ENCODE assay signal across 24 mouse cellular contexts in genomic region chr3:38009168-38009567, GRCm38 (mm10).
DNase-seq lines count a peak whose midpoint lies in the region; ATAC-seq and TF ChIP-seq lines count a peak whose summit lies in the region.
"Had no signal": no experiment of that assay in that cellular context is flagged by ENCODE, and none has a peak within 500 bp of the region (broad histone marks: within the 10 kb centered on the region; RNA-seq: fewer than 3 reads in every experiment).

No protein-coding gene starts in this region.

- no peak overlapping the region for H3K4me2 ChIP-seq in limb, embryonic 13.5 days (replicated peaks)
- no peak overlapping the region for H3K4me2 ChIP-seq in limb, embryonic 14.5 days (replicated peaks; ENCODE audit: low read depth, low read length, severe bottlenecking)
- H3K4me2 ChIP-seq: forebrain, embryonic 12.5 days; liver, embryonic 11.5 days; lung, embryonic 15.5 days; midbrain, embryonic 13.5 days had no signal

- peak; percentile 69 for ATAC-seq in limb, embryonic 13.5 days (ENCODE audit: low FRiP score, low read depth)
- ATAC-seq in limb, embryonic 14.5 days (ENCODE audit: low FRiP score, low read depth), result peak; percentile 41; the same call in 1 of the 2 replicates
- ATAC-seq: midbrain, embryonic 13.5 days; Patski had no signal

- H3K4me1 ChIP-seq in limb, embryonic 13.5 days, result peaks cover 16% of the 10 kb centered on the region
- peaks cover 10% of the 10 kb centered on the region for H3K4me1 ChIP-seq in limb, embryonic 10.5 days
- H3K4me1 ChIP-seq in limb, embryonic 14.5 days (ENCODE audit: control insufficient read depth, insufficient read depth, low read length), result peaks cover 10% of the 10 kb centered on the region
- H3K4me1 ChIP-seq: hindbrain, embryonic 10.5 days; lung, embryonic 15.5 days; midbrain, embryonic 13.5 days had no signal

- H3K9me3 ChIP-seq in limb, embryonic 13.5 days, result no peaks in the 10 kb centered on the region
- no peaks in the 10 kb centered on the region for H3K9me3 ChIP-seq in limb, embryonic 10.5 days (replicated peaks)
- no peaks in the 10 kb centered on the region for H3K9me3 ChIP-seq in limb, embryonic 14.5 days (ENCODE audit: control insufficient read depth, low read length)
- H3K9me3 ChIP-seq: forebrain, embryonic 12.5 days; hindbrain, embryonic 10.5 days; lung, embryonic 15.5 days; midbrain, embryonic 13.5 days had no signal

- H3K27ac ChIP-seq in limb, embryonic 13.5 days, result 0 out of 2 replicates have a peak overlapping the region, but pooled peaks have one; percentile 4
- H3K27ac ChIP-seq in limb, embryonic 10.5 days, result no peak overlapping the region
- H3K27ac ChIP-seq in limb, embryonic 14.5 days (replicated peaks; ENCODE audit: low read depth, low read length), result no peak overlapping the region
- H3K27ac ChIP-seq: forebrain, embryonic 12.5 days; hindbrain, embryonic 10.5 days; kidney, postnatal 0 days; lung, embryonic 15.5 days; midbrain, embryonic 13.5 days; stomach, postnatal 0 days had no signal

- no peaks in the 10 kb centered on the region for H3K36me3 ChIP-seq in limb, embryonic 13.5 days
- H3K36me3 ChIP-seq in limb, embryonic 10.5 days, result no peaks in the 10 kb centered on the region
- H3K36me3 ChIP-seq in limb, embryonic 14.5 days (ENCODE audit: control insufficient read depth, insufficient read depth, low read length), result no peaks in the 10 kb centered on the region
- H3K36me3 ChIP-seq: forebrain, embryonic 12.5 days; hindbrain, embryonic 10.5 days; lung, embryonic 15.5 days; midbrain, embryonic 13.5 days had no signal

- no peaks in the 10 kb centered on the region for H3K27me3 ChIP-seq in limb, embryonic 13.5 days
- H3K27me3 ChIP-seq in limb, embryonic 10.5 days (ENCODE audit: low read depth, poor library complexity, severe bottlenecking), result no peaks in the 10 kb centered on the region
- H3K27me3 ChIP-seq in limb, embryonic 14.5 days (ENCODE audit: control insufficient read depth, insufficient read depth, low read length), result no peaks in the 10 kb centered on the region
- H3K27me3 ChIP-seq: forebrain, embryonic 12.5 days; lung, embryonic 15.5 days; midbrain, embryonic 13.5 days; Patski had no signal

- 10% methylated on average over 4 of the region's 4 CpGs for WGBS in limb, embryonic 13.5 days
- 21% methylated on average over 4 of the region's 4 CpGs for WGBS in limb, embryonic 10.5 days
- 14% methylated on average over 4 of the region's 4 CpGs for WGBS in limb, embryonic 14.5 days

- H3K9ac ChIP-seq in limb, embryonic 13.5 days, result no peak overlapping the region
- H3K9ac ChIP-seq in limb, embryonic 14.5 days (ENCODE audit: low read depth, low read length, severe bottlenecking), result no peak overlapping the region
- H3K9ac ChIP-seq: forebrain, embryonic 12.5 days; lung, embryonic 15.5 days; midbrain, embryonic 13.5 days had no signal

- no peak for DNase-seq in limb, embryonic 10.5 days (ENCODE audit: low spot score)
- DNase-seq in CD4-positive, CD25-positive, alpha-beta regulatory T cell, adult 2 months (ENCODE audit: low read depth, low spot score), result peak; percentile 22
- DNase-seq in limb, embryonic 14.5 days (ENCODE audit: low spot score), result no peak
- DNase-seq in thymus, postnatal 14 days, result peak; percentile 79
- DNase-seq in lung, adult 18-20 months, result no peak
- no peak for DNase-seq in spleen, postnatal 10 days (ENCODE audit: low spot score in 2 of 2)
- DNase-seq in heart, adult 11 months, result no peak
- DNase-seq: adrenal gland, postnatal 10 days; cerebellum, adult 11-12 months; cerebellum, postnatal 14 days; embryo, embryonic 11 days; gastrocnemius, postnatal 14 days; kidney, adult 18-20 months; layer of hippocampus, postnatal 36 days; retina, postnatal 1 day had no signal

- H3K4me3 ChIP-seq in limb, embryonic 13.5 days, result no peak overlapping the region
- no peak overlapping the region for H3K4me3 ChIP-seq in limb, embryonic 10.5 days
- H3K4me3 ChIP-seq in limb, embryonic 14.5 days (replicated peaks; ENCODE audit: low read length), result no peak overlapping the region
- H3K4me3 ChIP-seq: forebrain, embryonic 12.5 days; hindbrain, embryonic 10.5 days; lung, embryonic 15.5 days; midbrain, embryonic 13.5 days had no signal

- TF ChIP-seq POLR2A in limb, embryonic 14.5 days (IDR thresholded peaks at IDR 0.05; ENCODE audit: borderline replicate concordance, extremely low read depth, insufficient read depth, insufficient read length), result no peak

Comparison
In these comparisons a context has a peak if more than half of its experiments do, and no peak if none do; other contexts are left out.
1. DNase-seq: peak in CD4-positive, CD25-positive, alpha-beta regulatory T cell, adult 2 months (single experiment) and thymus, postnatal 14 days (single experiment); none in limb, embryonic 10.5 days (single experiment), limb, embryonic 14.5 days (single experiment), lung, adult 18-20 months (0 of 2), spleen, postnatal 10 days (0 of 2) and heart, adult 11 months (single experiment).